Mouse (Mus musculus) embryonic facial prominence, embryonic 14.5 days (tissue): Measurements from ENCODE around the gene Tbpl1. TPM values are rescaled to one million over a fixed set of nuclear protein-coding genes. Genes with fewer than 3 reads are reported as not detected.
A peak's percentile ranks its signal among the peaks of the same experiment; 100 is the strongest.

Experiments used
- ATAC-seq: fragments of 200-750 bp; cut with Nextera tagmentation; 2 replicates; pipeline ENCODE4 v1.8.0; 2017; ENCODE audit warnings: low read depth, moderate number of reproducible peaks, moderate TSS enrichment
- DNase-seq: peaks from one replicate; pipeline ENCODE4 v3.0.0-alpha.2; 2015; ENCODE audit warnings: low spot score
- H3K27ac ChIP-seq: fragments of 300-500 bp; sonication (generic); replicated peaks from 2 replicates; pipeline ENCODE4 v1.5.1; 2014; ENCODE audit warnings: low read depth, mild to moderate bottlenecking, low read length, moderate library complexity
- H3K27me3 ChIP-seq: fragments of 300-500 bp; sonication (generic); replicated peaks from 2 replicates; pipeline ENCODE4 v1.6.1; 2014; ENCODE audit warnings: low read length; ENCODE audit not compliant: control insufficient read depth, insufficient read depth
- H3K36me3 ChIP-seq: fragments of 300-500 bp; sonication (generic); 2 replicates; pipeline ENCODE4 v1.6.1; 2014; ENCODE audit warnings: low read length, mixed read lengths; ENCODE audit not compliant: control insufficient read depth, insufficient read depth
- H3K4me1 ChIP-seq: fragments of 300-500 bp; sonication (generic); 2 replicates; pipeline ENCODE4 v1.6.1; 2014; ENCODE audit warnings: antibody characterized with exemption, low read length; ENCODE audit not compliant: control insufficient read depth, insufficient read depth
- H3K4me2 ChIP-seq: fragments of 300-500 bp; sonication (generic); 2 replicates; pipeline ENCODE4 v1.6.1; 2014; ENCODE audit warnings: low read depth, mild to moderate bottlenecking, low read length, moderate library complexity, mixed read lengths
- H3K4me3 ChIP-seq: fragments of 300-500 bp; sonication (generic); 2 replicates; pipeline ENCODE4 v1.5.1; 2014; ENCODE audit warnings: low read depth, mild to moderate bottlenecking, low read length
- H3K9ac ChIP-seq: fragments of 300-500 bp; sonication (generic); 2 replicates; pipeline ENCODE4 v1.6.1; 2014; ENCODE audit warnings: low read depth, mild to moderate bottlenecking, low read length, moderate library complexity, mixed read lengths
- H3K9me3 ChIP-seq: fragments of 300-500 bp; sonication (generic); 2 replicates; pipeline ENCODE4 v1.6.1; 2016; ENCODE audit warnings: low read length; ENCODE audit not compliant: control insufficient read depth
- WGBS: fragments of 180-500 bp; shearing (Covaris S2); extraction: QIAGEN DNeasy Blood & Tissue Kit; methylation state at CpG from one replicate; pipeline ENCODE4 v1.1.7; 2014; 5-methylcytosine and 5-hydroxymethylcytosine counted together
- polyA plus RNA-seq: library from polyadenylated mRNA; unstranded; fragments of >200 nt; fragmentation: Nextera tagmentation; extraction: Ambion mirVana; gene quantifications from 2 replicates; pipeline ENCODE4 v1.2.1, GENCODE M21; 2014

Gene Tbpl1
- polyA plus RNA-seq, 1 experiment from 2014 or later = 49.5 TPM

GRCm38 (mm10) chr10:22720781-22721529 is 10.8 kb downstream of the Tbpl1 start:
- Histone ChIP-seq H3K4me3 (no peak overlapping the region), H3K4me1 (no peaks in the 10 kb centered on the region), H3K9me3 (no peaks in the 10 kb centered on the region), H3K27ac (no peak overlapping the region), H3K4me2 (no peak overlapping the region), H3K27me3 (no peaks in the 10 kb centered on the region), H3K36me3 (no peaks in the 10 kb centered on the region), H3K9ac (no peak overlapping the region)
- ATAC-seq (no peak), DNase-seq (no peak)
- WGBS = 87% methylated on average over 5 of the region's 5 CpGs

GRCm38 (mm10) chr10:22718475-22718874 is 13.3 kb downstream of the Tbpl1 start:
- Histone ChIP-seq H3K36me3 (no peaks in the 10 kb centered on the region), H3K27ac (no peak overlapping the region), H3K4me1 (no peaks in the 10 kb centered on the region), H3K4me2 (no peak overlapping the region), H3K9ac (no peak overlapping the region), H3K4me3 (no peak overlapping the region), H3K27me3 (no peaks in the 10 kb centered on the region), H3K9me3 (no peaks in the 10 kb centered on the region)
- 37% methylated on average over 4 of the region's 4 CpGs for WGBS
- ATAC-seq (no peak), DNase-seq (peak; percentile 37)

GRCm38 (mm10) chr10:22714520-22714919 is 17.2 kb downstream of the Tbpl1 start:
- 73% methylated on average over 4 of the region's 4 CpGs for WGBS
- H3K36me3 ChIP-seq = peaks cover 10% of the 10 kb centered on the region; the same call in 1 of the 2 replicates
- H3K4me2 ChIP-seq = no peak overlapping the region
- DNase-seq = peak; percentile 81
- no peaks in the 10 kb centered on the region for H3K9me3 ChIP-seq
- no peaks in the 10 kb centered on the region for H3K27me3 ChIP-seq
- H3K4me1 ChIP-seq = no peaks in the 10 kb centered on the region
- H3K4me3 ChIP-seq = no peak overlapping the region
- H3K27ac ChIP-seq = no peak overlapping the region
- 0 out of 2 replicates have a peak, but pooled peaks have one; percentile 41 for ATAC-seq
- H3K9ac ChIP-seq = no peak overlapping the region

GRCm38 (mm10) chr10:22712955-22713354 is 18.8 kb downstream of the Tbpl1 start:
- Histone ChIP-seq H3K27me3 (no peaks in the 10 kb centered on the region), H3K4me2 (no peak overlapping the region), H3K4me3 (no peak overlapping the region), H3K27ac (no peak overlapping the region), H3K36me3 (peaks cover 26% of the 10 kb centered on the region), H3K9me3 (no peaks in the 10 kb centered on the region), H3K9ac (no peak overlapping the region), H3K4me1 (no peaks in the 10 kb centered on the region)
- DNase-seq (no peak), ATAC-seq (no peak)
- 61% methylated on average over 2 of the region's 2 CpGs for WGBS

- H3K36me3 ChIP-seq = peaks cover 53% of the 10 kb centered on the region
- 85% methylated on average over 13 of the region's 13 CpGs for WGBS
Observed at GRCm38 (mm10) chr10:22710173-22710777, 21.5 kb downstream of the Tbpl1 start.

GRCm38 (mm10) chr10:22708190-22708843 is 23.4 kb downstream of the Tbpl1 start:
- Histone ChIP-seq H3K4me1 (no peaks in the 10 kb centered on the region), H3K4me3 (no peak overlapping the region), H3K9me3 (no peaks in the 10 kb centered on the region), H3K27ac (no peak overlapping the region), H3K36me3 (peaks cover 62% of the 10 kb centered on the region), H3K4me2 (no peak overlapping the region), H3K9ac (no peak overlapping the region), H3K27me3 (no peaks in the 10 kb centered on the region)
- 90% methylated on average over 7 of the region's 7 CpGs for WGBS
- DNase-seq (peak; percentile 17), ATAC-seq (peak; percentile 63; the same call in 1 of the 2 replicates)

More at GRCm38 (mm10) chr10:22710173-22710777, 21.5 kb downstream of the Tbpl1 start:
- Histone ChIP-seq H3K27me3 (no peaks in the 10 kb centered on the region), H3K4me2 (no peak overlapping the region), H3K27ac (no peak overlapping the region), H3K9ac (no peak overlapping the region), H3K4me1 (no peaks in the 10 kb centered on the region), H3K9me3 (no peaks in the 10 kb centered on the region), H3K4me3 (no peak overlapping the region)
- peak; percentile 31; the same call in 1 of the 2 replicates for ATAC-seq
- no peak for DNase-seq

- H3K4me1 ChIP-seq = no peaks in the 10 kb centered on the region
- WGBS = 83% methylated on average over 6 of the region's 6 CpGs
- ATAC-seq = no peak
- no peaks in the 10 kb centered on the region for H3K9me3 ChIP-seq
- H3K9ac ChIP-seq = no peak overlapping the region
- no peak overlapping the region for H3K4me3 ChIP-seq
- no peak overlapping the region for H3K27ac ChIP-seq
- H3K36me3 ChIP-seq = peaks cover 67% of the 10 kb centered on the region
- H3K27me3 ChIP-seq = no peaks in the 10 kb centered on the region
- DNase-seq = no peak
- H3K4me2 ChIP-seq = no peak overlapping the region
Observed at GRCm38 (mm10) chr10:22703844-22704243, 27.9 kb downstream of the Tbpl1 start.

GRCm38 (mm10) chr10:22701485-22702315 is 30.0 kb downstream of the Tbpl1 start:
- Histone ChIP-seq H3K36me3 (peaks cover 45% of the 10 kb centered on the region), H3K27me3 (no peaks in the 10 kb centered on the region), H3K9ac (no peak overlapping the region), H3K4me1 (peaks cover 5% of the 10 kb centered on the region; the same call in 1 of the 2 replicates), H3K4me3 (no peak overlapping the region), H3K27ac (no peak overlapping the region), H3K9me3 (no peaks in the 10 kb centered on the region), H3K4me2 (no peak overlapping the region)
- 66% methylated on average over 12 of the region's 12 CpGs for WGBS
- DNase-seq (peak; percentile 23), ATAC-seq (peak; percentile 27; the same call in 1 of the 2 replicates)
